Mouse (Mus musculus): ENCODE results near the gene Prss47.

DNA sequence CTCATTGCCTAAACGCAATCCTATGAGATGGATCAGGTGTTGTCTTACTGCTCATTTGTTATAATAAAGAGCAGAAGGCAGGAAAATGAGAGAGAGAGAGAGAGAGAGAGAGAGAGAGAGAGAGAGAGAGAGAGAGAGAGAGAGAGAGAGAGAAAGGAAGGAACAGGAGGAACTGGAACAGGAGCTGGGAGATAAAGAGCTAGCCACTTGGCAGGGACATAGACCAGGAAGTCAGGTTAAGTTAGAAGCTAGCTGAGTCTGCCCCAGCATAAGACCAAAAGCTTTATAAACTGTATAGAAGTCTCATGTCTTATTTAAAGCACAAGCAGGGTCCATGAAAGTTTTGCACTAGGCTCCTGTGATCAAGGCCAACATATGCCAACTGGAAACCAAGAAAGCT is 44.6 kb downstream of the Prss47 start:
- TF ChIP-seq POLR2A (IDR thresholded peaks at IDR 0.05; ENCODE audit: low read depth, low read length) = no peak
- TF ChIP-seq CTCF (IDR thresholded peaks at IDR 0.05; ENCODE audit: borderline replicate concordance, insufficient read depth, low read length) = no peak
